Mouse (Mus musculus): ENCODE results near the gene Abraxas1. TPM values are rescaled to one million over a fixed set of nuclear protein-coding genes. Genes with fewer than 3 reads are reported as not detected.
A peak's percentile ranks its signal among the peaks of the same experiment; 100 is the strongest.

The Abraxas1 gene
- polyA plus RNA-seq, 1 experiment from 2014 or later: 16.4 TPM

DNA sequence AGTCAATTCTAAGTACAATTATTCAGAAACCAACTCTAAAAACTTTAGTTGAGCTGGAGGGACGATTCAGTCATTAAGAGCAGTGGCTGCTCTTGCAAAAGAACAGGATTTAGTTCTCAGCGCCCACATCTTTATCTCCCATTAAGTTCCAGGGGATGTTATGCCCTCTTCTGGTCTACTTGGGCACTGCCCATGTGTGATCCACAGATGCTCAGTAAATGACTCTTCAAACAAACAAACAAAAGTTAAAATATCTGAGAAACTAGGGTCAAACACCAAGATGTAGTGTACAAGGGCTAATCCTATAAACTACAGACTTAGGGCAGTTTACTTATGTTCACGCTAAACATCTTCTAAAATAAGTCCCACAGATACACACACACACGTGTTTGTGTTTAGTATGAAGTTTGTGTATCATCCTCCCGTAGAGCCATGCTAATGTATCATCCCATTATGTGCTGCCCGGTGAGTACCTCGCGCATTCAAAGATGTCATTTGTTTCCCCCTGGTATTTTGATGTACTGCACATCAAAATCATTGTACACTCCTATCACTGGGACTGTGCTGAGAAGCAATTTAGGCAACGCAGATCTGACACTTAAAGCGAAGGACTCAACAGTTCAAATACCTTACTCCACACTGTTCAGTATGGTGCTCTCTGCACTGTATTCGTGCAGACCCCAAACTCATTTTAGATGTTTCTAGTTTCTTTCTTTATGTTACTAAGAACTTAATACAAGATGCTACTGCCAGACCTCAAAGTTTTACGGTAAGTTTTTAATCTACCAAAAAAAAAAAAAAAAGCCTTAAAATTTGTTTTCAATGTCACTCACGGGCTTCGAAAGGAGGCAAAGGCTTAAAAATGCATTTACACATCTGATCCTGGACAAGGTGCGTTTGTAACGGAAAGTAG lies 941 bp downstream of the Abraxas1 start:
- Histone ChIP-seq H3K4me3 (peak overlapping the region; percentile 72), H3K36me3 (0 out of 2 replicates have a peak, but pooled peaks cover 2% of the 10 kb centered on the region), H3K9me3 (no peaks in the 10 kb centered on the region), H3K4me2 (replicated peaks) (peak overlapping the region; percentile 74), H3K27ac (replicated peaks) (peak overlapping the region; percentile 80; the same call in 1 of the 2 replicates), H3K4me1 (peaks cover 10% of the 10 kb centered on the region), H3K27me3 (no peaks in the 10 kb centered on the region), H3K9ac (replicated peaks) (peak overlapping the region; percentile 82)
- 29% methylated on average over 16 of the region's 16 CpGs for WGBS
- ATAC-seq (replicated peaks): no peak

DNA sequence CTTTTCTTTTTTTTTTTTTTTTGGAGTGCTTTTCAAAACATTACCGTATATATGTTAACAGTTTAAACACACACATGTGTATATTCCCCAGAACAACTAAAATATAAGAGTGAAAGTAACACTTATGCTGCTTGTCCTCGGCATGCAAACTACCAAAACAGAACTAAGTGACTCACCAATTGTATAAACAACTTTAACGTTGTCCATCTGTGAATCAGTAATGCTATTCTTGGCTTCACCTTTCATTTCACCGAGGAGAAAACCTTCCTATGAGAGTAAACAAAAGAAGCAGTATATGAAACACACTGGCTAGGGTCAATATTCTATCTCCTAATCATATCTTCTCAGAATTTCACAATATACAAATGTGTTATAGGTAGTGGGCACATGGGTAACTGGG lies 2.4 kb downstream of the Abraxas1 start:
- no peak overlapping the region for H3K4me2 ChIP-seq (replicated peaks)
- H3K4me1 ChIP-seq: peaks cover 10% of the 10 kb centered on the region
- H3K4me3 ChIP-seq: no peak overlapping the region
- H3K27ac ChIP-seq (replicated peaks): no peak overlapping the region
- no peak for ATAC-seq (replicated peaks)
- WGBS: 92% methylated on average over 4 of the region's 4 CpGs
- no peaks in the 10 kb centered on the region for H3K9me3 ChIP-seq
- H3K27me3 ChIP-seq: no peaks in the 10 kb centered on the region
- H3K36me3 ChIP-seq: peaks cover 2% of the 10 kb centered on the region; the same call in 1 of the 2 replicates
- no peak overlapping the region for H3K9ac ChIP-seq (replicated peaks)

DNA sequence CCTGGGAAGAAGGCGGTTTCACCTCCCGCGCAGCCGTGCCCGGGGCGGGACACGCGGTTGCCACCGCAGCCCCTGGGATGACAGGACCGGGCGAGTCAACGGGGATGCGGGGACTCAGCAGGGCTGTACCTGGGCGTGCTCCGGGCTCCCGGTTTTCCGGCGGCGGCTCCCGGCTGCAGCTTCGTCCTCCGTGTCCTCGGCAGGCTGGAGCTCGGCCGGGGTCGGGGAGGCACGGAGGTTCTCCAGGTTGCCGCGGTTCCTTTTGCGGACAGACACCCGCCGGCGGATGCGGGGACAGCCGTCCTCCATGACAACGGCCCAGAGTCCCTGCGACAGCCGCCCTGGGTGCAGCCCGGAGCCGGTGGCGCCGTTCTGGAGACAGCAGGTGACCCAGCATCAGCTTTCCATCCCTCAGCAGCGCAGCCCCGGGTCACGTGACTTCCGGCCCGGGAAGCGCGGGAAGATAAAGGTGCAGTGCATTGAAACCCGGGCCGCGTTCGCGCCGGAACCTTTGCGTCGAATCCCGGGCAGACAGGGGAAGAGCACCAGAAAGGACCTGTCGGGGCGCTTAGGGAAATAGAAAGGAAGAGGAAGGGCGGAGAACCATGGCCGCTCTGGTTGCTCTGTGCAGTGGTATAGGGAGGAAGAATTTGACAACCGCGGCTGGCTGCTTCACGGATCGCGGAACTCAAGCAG lies 22.5 kb downstream of the Abraxas1 start, which contains the start of the genes Helq and Mrps18c:
TSS of gene Helq (minus strand) at position 434 of the 696 bp plus-strand sequence.
TSS of gene Mrps18c (plus strand) at position 463 of the 696 bp plus-strand sequence.
- Histone ChIP-seq H3K27ac (replicated peaks) (peak within 1 kb of the TSS; percentile 61), H3K4me3 (peak within 1 kb of the TSS; percentile 95), H3K4me1 (peaks cover 22% of the 10 kb centered on the region), H3K27me3 (no peaks in the 10 kb centered on the region), H3K9me3 (no peaks in the 10 kb centered on the region), H3K36me3 (peaks cover 35% of the 10 kb centered on the region), H3K4me2 (replicated peaks) (peak within 1 kb of the TSS; percentile 89), H3K9ac (replicated peaks) (peak within 1 kb of the TSS; percentile 85)
- under 1% methylated on average over 65 of the region's 67 CpGs for WGBS
- ATAC-seq (replicated peaks): peak; percentile 98

DNA sequence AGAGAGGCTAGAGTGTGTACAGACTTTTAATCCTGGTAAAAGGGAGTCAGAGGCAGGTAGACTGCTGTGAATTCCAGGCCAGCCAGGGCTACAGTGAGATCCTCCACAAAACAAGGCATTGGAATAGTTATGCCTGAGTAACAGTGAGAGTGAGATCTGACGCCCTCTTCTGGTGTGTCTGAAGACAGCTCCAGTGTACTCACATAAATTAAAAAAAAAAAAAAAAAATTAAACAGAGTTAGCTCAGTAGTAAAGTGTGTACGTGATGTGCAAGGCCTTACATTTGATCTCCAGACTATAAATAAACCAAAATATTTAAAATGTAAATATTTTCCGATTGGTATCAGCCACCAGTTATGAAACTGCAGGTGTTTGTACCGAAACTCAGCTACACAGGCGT lies 26.7 kb downstream of the Abraxas1 start:
- no peaks in the 10 kb centered on the region for H3K9me3 ChIP-seq
- no peak overlapping the region for H3K27ac ChIP-seq (replicated peaks)
- H3K4me3 ChIP-seq: no peak overlapping the region
- H3K9ac ChIP-seq (replicated peaks): no peak overlapping the region
- no peak for ATAC-seq (replicated peaks)
- H3K4me2 ChIP-seq (replicated peaks): no peak overlapping the region
- H3K27me3 ChIP-seq: no peaks in the 10 kb centered on the region
- peaks cover 16% of the 10 kb centered on the region for H3K4me1 ChIP-seq
- peaks cover 65% of the 10 kb centered on the region for H3K36me3 ChIP-seq
- WGBS: 85% methylated on average over 5 of the region's 5 CpGs

DNA sequence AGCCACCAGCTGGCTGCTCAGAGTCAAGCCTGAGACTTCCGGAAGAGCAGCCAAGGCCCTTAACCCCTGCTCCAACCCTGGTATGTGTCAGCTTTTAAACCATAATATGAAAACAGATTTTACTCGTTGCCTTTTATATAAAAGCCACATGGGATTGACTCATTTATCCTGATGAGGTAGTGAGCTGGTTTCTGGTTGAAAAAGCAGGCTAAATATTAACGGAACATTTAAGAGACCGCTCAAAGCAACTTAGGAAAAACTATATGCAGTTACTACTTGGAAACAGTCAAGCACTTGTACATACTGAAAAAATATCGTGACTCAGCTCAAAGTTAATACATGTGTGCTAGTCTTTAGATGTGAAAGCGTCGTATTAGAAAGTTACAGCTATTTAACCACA lies 28.5 kb downstream of the Abraxas1 start:
- no peak for ATAC-seq (replicated peaks)
- Histone ChIP-seq H3K9ac (replicated peaks) (no peak overlapping the region), H3K4me3 (no peak overlapping the region), H3K27me3 (no peaks in the 10 kb centered on the region), H3K4me1 (peaks cover 6% of the 10 kb centered on the region), H3K36me3 (peaks cover 81% of the 10 kb centered on the region), H3K4me2 (replicated peaks) (no peak overlapping the region), H3K27ac (replicated peaks) (no peak overlapping the region), H3K9me3 (no peaks in the 10 kb centered on the region)
- 91% methylated on average over 7 of the region's 7 CpGs for WGBS

DNA sequence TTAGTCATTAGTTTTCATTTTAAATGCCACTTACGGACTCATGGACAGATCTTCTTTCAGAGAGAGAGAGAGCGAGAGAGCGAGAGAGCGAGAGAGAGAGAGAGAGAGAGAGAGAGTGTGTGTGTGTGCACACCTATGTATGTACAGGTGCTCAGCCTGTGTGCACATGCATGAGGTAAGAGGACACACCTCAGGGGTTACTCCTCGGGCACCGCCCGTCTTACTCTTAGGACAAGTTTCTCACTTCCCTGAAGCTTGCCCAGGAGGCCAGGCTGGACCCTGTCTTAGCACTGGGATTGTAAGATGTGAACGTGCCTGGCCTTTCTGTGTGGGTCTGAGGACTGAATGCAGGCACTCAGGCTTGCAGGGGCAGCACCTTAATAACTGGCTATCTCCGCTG lies 33.2 kb downstream of the Abraxas1 start:
- Histone ChIP-seq H3K4me1 (no peaks in the 10 kb centered on the region), H3K4me3 (no peak overlapping the region), H3K9ac (replicated peaks) (no peak overlapping the region), H3K9me3 (no peaks in the 10 kb centered on the region), H3K4me2 (replicated peaks) (no peak overlapping the region), H3K27ac (replicated peaks) (no peak overlapping the region), H3K27me3 (no peaks in the 10 kb centered on the region), H3K36me3 (peaks cover 92% of the 10 kb centered on the region)
- ATAC-seq (replicated peaks): no peak
- WGBS: 90% methylated on average over 9 of the region's 9 CpGs

DNA sequence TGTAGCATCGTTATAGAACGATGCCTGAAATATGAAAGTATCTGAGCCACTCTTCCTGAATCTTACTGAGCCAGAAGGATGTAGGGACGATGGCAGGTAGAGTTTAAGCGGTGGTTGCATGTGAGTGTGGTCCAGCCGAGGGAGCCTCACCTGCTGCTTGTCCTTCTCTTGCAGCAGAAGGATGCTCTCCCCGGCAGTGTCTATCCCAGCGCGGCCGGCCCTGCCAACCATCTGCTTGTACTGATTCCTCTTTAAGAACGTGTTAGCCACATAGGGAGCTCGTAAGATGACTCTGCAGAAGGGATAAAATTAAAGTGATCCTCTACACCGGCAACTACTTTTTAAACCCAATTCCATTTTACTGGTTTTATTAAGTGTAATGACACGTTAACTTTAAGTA lies 41.8 kb downstream of the Abraxas1 start:
- H3K27ac ChIP-seq (replicated peaks): no peak overlapping the region
- 95% methylated on average over 13 of the region's 13 CpGs for WGBS
- no peak overlapping the region for H3K9ac ChIP-seq (replicated peaks)
- ATAC-seq (replicated peaks): no peak
- H3K4me3 ChIP-seq: no peak overlapping the region
- no peaks in the 10 kb centered on the region for H3K4me1 ChIP-seq
- no peaks in the 10 kb centered on the region for H3K9me3 ChIP-seq
- peaks cover 70% of the 10 kb centered on the region for H3K36me3 ChIP-seq
- no peaks in the 10 kb centered on the region for H3K27me3 ChIP-seq
- no peak overlapping the region for H3K4me2 ChIP-seq (replicated peaks)

DNA sequence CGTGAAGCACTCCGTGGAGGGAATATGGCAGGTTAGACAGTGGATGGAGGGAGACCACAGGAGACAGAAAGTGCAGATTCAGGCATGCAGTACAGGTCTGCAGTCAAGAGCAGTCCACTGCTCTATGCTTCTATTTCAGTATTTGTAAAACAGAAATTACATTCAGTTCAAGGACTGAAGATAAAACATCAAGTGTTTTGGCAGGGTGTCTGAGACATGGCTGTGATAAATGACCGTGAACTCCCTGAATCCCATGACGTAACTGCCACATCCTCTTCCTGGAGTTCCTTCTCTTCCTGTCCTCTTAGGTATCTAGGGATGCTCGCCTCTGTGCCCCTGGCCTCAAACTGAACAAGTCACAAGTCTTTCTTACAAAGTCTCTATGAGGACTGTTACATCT lies 43.9 kb downstream of the Abraxas1 start:
- Histone ChIP-seq H3K9ac (replicated peaks) (no peak overlapping the region), H3K4me3 (no peak overlapping the region), H3K4me1 (no peaks in the 10 kb centered on the region), H3K9me3 (no peaks in the 10 kb centered on the region), H3K27me3 (no peaks in the 10 kb centered on the region), H3K36me3 (peaks cover 66% of the 10 kb centered on the region), H3K27ac (replicated peaks) (no peak overlapping the region), H3K4me2 (replicated peaks) (no peak overlapping the region)
- 93% methylated on average over 5 of the region's 5 CpGs for whole genome bisulfite sequencing
- ATAC-seq (replicated peaks): no peak

DNA sequence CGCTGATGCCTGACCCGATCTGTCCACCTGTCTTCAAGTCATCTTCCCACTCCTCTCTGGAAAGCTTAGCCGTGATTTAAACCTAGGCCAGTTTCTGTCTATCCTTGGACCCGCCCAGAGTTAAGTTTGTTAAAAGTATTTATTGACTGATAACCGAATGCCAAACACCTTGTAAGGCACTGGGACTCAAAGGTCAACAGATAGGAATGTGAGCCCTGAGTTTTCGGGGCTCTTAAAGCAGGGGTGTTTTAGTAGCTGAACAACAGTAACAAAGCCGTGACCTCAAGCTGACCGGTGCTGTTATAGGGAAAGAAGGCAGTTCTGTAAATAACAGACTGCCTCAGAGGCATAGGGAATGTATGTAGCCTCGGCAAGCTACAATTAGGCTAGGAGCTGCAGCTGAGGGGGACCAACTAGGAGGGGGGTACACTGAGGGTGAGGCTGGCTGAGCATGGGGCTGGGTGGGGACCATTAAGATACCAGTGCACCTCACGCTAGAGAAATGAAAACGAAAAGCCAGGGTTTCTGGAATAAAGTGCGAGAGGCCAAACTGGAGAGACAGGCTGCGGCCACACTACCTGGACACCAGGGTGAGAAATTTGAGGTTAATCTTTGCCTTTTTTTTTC lies 44.9 kb downstream of the Abraxas1 start:
- H3K4me2 ChIP-seq (replicated peaks): no peak overlapping the region
- no peaks in the 10 kb centered on the region for H3K27me3 ChIP-seq
- H3K27ac ChIP-seq (replicated peaks): no peak overlapping the region
- H3K4me3 ChIP-seq: no peak overlapping the region
- H3K4me1 ChIP-seq: no peaks in the 10 kb centered on the region
- H3K36me3 ChIP-seq: peaks cover 66% of the 10 kb centered on the region
- no peaks in the 10 kb centered on the region for H3K9me3 ChIP-seq
- no peak for ATAC-seq (replicated peaks)
- WGBS: 93% methylated on average over 13 of the region's 13 CpGs
- no peak overlapping the region for H3K9ac ChIP-seq (replicated peaks)

DNA sequence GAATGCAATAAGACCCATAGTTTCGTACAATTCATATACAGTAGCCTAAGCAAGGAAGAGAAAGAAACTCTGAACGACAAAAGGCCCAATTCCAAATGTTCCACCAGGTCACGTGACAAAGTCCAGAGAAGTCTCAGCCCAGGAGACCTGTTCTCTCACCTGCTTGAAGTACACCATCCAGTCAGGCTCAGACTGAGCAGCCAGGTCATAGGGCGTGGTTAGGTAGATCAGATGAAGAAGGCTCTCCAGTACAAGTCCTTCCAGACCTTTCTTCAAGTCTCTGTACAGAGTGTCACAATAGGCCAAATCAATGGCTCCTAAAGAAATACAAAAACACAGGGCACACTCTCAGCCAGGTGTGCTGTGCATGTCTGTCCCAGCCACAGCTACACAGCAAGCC lies 49.2 kb downstream of the Abraxas1 start:
- Histone ChIP-seq H3K4me1 (no peaks in the 10 kb centered on the region), H3K27ac (replicated peaks) (no peak overlapping the region), H3K9me3 (no peaks in the 10 kb centered on the region), H3K4me2 (replicated peaks) (no peak overlapping the region), H3K36me3 (peaks cover 67% of the 10 kb centered on the region), H3K9ac (replicated peaks) (no peak overlapping the region), H3K27me3 (no peaks in the 10 kb centered on the region), H3K4me3 (no peak overlapping the region)
- 92% methylated on average over 4 of the region's 4 CpGs for WGBS
- no peak for ATAC-seq (replicated peaks)

DNA sequence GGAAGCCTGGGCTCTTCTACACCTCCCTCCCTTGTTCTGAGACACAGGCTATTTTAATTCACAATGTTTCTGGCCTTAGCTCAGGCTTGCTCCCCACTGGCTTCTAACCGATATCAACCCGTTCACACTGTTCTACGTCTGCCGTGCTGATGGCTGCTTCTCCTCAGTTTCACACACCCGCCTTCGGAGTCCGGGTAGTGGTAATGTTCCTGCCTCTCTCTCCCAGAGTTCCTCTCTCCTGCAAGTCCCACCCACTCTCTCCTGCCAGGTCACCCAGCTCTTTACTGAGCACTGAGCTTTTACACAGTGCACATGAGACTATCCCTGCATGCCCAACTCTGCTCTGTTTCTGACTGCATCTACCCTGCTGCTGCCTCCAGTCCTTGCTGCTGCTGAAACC lies 54.7 kb downstream of the Abraxas1 start:
- 93% methylated on average over 7 of the region's 7 CpGs for WGBS
- ATAC-seq (replicated peaks): no peak
- Histone ChIP-seq H3K27ac (replicated peaks) (no peak overlapping the region), H3K4me1 (no peaks in the 10 kb centered on the region), H3K27me3 (no peaks in the 10 kb centered on the region), H3K4me3 (no peak overlapping the region), H3K9me3 (no peaks in the 10 kb centered on the region), H3K36me3 (peaks cover 72% of the 10 kb centered on the region), H3K4me2 (replicated peaks) (no peak overlapping the region), H3K9ac (replicated peaks) (no peak overlapping the region)

DNA sequence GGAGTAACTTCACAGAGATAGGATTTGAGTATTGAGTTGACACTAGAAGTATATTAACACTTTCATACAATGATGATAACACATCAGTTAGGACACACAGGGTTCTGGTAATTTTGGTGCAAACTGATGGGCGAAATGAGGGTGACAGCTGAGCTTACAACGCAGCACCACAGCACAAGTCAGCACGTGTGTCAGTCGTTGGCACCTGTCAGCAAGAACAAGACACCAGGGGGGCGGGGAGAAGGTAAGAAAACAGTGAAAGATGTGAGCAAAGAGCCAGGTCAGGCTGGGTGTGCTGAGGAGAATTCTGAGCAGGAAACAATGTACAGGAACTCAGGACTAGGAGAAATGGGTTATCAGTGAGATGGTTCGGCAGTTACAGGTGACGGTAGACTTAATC lies 59.0 kb downstream of the Abraxas1 start:
- peaks cover 40% of the 10 kb centered on the region for H3K36me3 ChIP-seq
- ATAC-seq (replicated peaks): no peak
- no peak overlapping the region for H3K9ac ChIP-seq (replicated peaks)
- no peaks in the 10 kb centered on the region for H3K27me3 ChIP-seq
- no peak overlapping the region for H3K27ac ChIP-seq (replicated peaks)
- WGBS: 93% methylated on average over 7 of the region's 7 CpGs
- H3K4me2 ChIP-seq (replicated peaks): no peak overlapping the region
- no peaks in the 10 kb centered on the region for H3K4me1 ChIP-seq
- no peak overlapping the region for H3K4me3 ChIP-seq
- no peaks in the 10 kb centered on the region for H3K9me3 ChIP-seq
